Mouse (Mus musculus): ENCODE data around the gene Gon4l.

The Gon4l gene

DNA sequence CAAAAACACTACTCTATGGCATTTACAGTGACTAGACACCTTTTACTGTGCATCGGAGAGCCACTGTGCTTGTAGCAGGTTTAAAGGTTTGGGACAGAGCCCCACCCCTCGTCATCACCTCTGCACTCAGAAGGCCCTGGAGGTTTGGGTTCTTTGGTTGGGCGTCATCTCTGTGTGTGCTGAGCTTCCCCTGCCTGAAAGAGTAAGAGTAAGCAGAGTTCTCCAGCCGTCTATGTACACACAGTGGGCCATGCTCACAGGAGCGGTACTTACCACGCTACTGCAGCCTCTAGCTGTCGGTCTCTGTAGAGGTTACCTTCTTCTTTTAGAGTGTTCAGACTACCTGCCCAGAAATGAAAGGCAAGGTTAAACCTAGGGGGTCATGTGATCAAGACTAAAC, 77.6 kb downstream of the Gon4l start:
- no peak for DNase-seq (ENCODE audit: low spot score)

- peak; percentile 93 for DNase-seq (ENCODE audit: low spot score)
These were observed 78.7 kb downstream of the Gon4l start, which contains the start of gene Msto1 for GRCm38 (mm10) chr3:88913511-88914383. Gene Msto1 (minus strand): TSS chr3:88913999.

GRCm38 (mm10) chr3:88914384-88914810, 79.4 kb downstream of the Gon4l start:
- DNase-seq (ENCODE audit: low spot score), result no peak

- no peak for DNase-seq (ENCODE audit: low spot score)
These were observed 84.0 kb downstream of the Gon4l start for GRCm38 (mm10) chr3:88918981-88919380.

DNA sequence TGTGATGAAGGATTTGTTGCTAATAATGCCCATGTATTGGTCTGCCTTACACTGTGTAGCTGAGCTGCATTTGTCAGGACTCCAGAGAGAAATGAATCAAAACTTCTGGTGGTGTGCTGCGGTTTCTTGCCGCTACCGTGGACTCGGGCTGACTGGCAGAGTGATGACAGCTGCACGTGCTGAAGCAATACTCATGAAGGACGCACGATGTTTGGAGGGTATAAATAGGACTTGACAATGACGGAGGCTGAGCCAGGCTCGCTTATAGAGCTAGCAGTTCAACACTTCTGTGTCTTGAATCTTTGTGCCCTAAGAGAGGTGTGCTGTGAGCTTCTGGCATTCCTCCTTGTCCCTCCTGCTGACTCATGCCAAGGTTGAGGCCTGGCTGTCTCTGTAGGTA, 86.4 kb downstream of the Gon4l start:
- DNase-seq (ENCODE audit: low spot score), result no peak

DNA sequence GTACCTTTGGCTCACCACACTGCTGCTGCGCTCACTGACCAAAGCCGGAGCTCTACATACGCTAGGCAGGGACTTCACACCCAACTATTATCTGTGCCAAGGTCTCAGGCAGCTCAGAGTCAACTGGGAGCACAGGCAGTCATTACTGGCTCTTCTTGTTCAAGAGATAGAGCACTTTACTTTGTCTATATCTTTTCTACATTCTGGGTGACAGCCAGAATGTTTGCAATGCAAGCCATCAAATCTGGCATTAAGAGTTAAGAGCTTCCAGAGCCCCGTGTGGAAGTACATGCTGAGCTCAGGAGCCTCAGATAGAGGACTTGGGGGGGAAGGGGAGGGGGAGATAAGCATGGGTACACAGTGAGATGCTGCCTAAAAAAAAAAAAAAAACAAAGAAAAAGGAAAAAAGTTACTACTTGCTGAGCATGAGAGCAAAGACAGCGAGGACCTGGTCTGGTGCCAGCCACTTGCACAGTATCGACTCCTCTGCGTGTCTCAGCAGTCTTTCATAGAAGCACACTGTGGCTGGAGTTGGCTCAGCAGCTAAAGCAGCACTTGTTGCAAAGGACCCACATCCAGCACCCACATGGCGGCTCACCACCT, 89.1 kb downstream of the Gon4l start:
- no peak for DNase-seq (ENCODE audit: low spot score)

- no peak for DNase-seq (ENCODE audit: low spot score)
These were observed 90.6 kb downstream of the Gon4l start for GRCm38 (mm10) chr3:88925651-88926050.

DNA sequence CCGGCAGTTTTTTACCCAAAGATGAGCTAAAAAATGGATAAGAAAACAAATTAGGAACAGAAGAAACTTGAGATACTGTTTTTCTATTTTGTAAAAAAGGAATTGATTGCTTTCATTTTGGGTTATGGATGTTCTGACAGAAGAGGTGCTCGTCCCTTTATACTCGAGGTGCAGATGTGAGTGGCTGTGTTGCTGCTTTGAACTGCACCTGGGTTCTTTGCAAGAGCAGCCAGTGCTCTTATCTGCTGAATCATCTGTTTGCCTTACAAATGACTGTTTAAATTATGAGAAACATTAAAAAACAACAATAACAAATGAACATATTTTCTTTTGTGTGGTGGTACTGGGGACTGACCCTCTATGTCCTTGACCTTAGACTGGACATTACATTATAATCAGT, 94.5 kb downstream of the Gon4l start:
- no peak for DNase-seq (ENCODE audit: low spot score)

- no peak for DNase-seq (ENCODE audit: low spot score)
These were observed 104.0 kb downstream of the Gon4l start for GRCm38 (mm10) chr3:88939071-88939470.

DNA sequence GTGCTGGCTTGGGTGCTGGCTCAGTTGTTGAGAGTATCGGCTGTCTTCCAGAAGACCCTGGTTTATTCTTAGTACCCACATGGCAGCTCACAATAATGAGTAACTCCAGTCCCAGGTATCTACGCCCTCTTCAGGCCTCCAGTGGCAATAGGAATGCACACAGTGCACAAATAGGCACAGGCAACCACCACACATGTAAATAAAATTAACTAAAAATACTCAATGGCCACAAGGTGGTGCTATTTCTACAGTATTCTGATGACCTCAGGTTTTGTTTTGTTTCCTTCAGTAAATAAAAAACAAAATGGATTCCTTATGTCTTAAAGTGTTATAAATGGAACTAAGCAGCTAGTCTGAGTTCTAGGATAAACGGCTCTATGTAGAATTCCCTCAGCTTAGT, 104.7 kb downstream of the Gon4l start:
- peak; percentile 82 for DNase-seq (ENCODE audit: low spot score)

DNA sequence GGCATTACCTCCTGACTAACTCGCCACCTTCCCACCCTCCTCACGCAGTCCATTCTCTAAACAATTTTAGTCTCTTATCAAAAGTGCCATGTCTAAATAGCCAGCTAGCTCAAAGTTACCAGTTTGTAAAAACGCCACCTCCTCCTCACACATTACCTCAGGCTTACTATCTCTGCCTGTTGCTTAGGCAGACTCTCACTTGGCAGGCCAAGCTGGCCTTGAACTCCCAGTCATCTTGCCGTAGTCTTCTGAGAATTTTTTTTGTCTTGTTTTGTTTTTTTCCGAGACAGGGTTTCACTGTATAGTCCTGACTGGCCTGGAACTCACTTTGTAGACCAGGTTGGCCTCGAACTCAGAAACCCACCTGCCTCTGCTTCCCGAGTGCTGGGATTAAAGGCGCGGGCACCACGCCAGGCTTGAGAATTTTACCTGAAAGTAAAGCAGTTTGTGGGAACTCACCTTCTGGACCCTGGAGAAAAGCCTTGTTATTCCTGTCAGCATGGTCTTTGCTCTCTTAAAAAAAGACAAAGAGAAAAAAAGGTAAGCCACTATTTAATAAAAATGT, 107.4 kb downstream of the Gon4l start:
- no peak for DNase-seq (ENCODE audit: low spot score)

- DNase-seq (ENCODE audit: low spot score), result no peak
These were observed 109.1 kb downstream of the Gon4l start for GRCm38 (mm10) chr3:88944109-88944508.

GRCm38 (mm10) chr3:88949786-88950575, 115.0 kb downstream of the Gon4l start:
- peak; percentile 91 for DNase-seq (ENCODE audit: low spot score)

DNA sequence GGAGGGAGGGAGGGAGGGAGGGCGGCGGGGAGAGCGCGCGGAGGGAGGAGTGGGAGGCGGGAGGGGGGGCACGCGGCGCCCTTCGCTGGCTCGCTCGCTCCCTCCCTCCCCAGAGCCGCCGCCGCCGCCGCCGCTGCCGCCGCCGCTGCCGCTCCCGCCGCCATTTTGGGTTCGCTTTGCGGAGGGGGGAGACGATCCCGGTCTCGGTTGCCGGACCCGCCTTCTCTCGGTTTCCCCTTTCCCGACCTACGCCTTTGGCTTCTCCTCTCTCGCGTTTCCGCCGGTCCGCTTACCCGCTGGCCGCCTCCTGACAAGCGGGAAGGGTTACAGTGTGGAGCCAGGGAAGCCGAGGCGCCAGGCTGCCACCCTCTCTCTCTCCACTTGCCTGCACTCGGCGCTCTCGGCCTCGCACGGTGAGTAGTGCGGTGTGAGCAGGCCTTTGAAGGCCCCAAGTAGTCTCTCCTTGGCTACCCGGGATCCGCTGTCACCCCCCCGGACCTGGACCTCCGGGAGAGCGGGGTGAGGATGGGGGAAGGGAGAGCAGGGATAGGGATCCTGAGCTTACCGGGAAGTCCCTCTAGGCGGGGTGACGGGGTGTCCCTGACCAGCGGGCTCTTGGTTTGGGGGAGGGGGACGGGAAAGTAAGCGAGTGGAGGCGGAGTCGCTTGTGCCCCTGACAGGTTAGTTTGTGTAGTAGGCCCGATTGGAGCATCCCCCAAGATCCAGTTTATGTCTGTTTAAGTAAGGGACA, 115.7 kb downstream of the Gon4l start, which contains the start of the genes Ash1l and Dap3:
Gene Ash1l, plus strand, starts transcription at position 47 of the 751 bp plus-strand sequence.
Gene Dap3, minus strand, starts transcription at position 606 of the 751 bp plus-strand sequence.
- peak; percentile 86 for DNase-seq (ENCODE audit: low spot score)

GRCm38 (mm10) chr3:88951327-88951800, 116.3 kb downstream of the Gon4l start:
- DNase-seq (ENCODE audit: low spot score), result no peak

- DNase-seq (ENCODE audit: low spot score), result no peak
These were observed 118.2 kb downstream of the Gon4l start for GRCm38 (mm10) chr3:88953246-88953645.

DNA sequence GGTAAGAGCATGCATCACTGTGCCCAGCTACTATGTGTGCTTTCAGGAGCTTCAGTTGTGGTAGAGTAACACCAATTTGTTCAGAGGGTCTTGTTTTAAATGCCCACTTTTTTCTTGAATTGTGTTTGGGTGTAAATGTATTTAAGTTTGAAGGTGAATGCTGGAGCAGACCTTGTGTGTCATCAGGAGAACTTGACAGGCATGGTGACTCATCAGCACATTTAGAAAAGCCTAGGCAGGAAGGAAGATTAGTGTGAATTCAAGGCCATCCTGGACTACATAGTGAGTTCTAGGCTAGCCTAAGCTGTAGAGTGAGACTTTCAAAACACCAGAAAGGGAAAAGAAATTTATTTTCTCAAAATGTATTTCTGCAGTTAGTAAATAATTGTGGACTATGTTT, 118.7 kb downstream of the Gon4l start:
- DNase-seq (ENCODE audit: low spot score), result no peak
